Mouse (Mus musculus): ENCODE results near the gene Adgrg6. TPM values are rescaled to one million over a fixed set of nuclear protein-coding genes. Genes with fewer than 3 reads are reported as not detected.

The Adgrg6 gene
- polyA plus RNA-seq, 1 experiment: 0.01 TPM

- no peaks in the 10 kb centered on the region for H3K36me3 ChIP-seq (ENCODE audit: control insufficient read depth)
- H3K9me3 ChIP-seq (ENCODE audit: control insufficient read depth, low read length): no peaks in the 10 kb centered on the region
- H3K4me3 ChIP-seq (replicated peaks): no peak overlapping the region
- no peaks in the 10 kb centered on the region for H3K27me3 ChIP-seq (ENCODE audit: control insufficient read depth)
- no peaks in the 10 kb centered on the region for H3K4me1 ChIP-seq (ENCODE audit: control insufficient read depth)
- TF ChIP-seq TAL1 (IDR thresholded peaks at IDR 0.05; ENCODE audit: low read length) (no peak), GATA1 (IDR thresholded peaks at IDR 0.05; ENCODE audit: low read length) (no peak)
These were observed 69.8 kb downstream of the Adgrg6 start for GRCm38 (mm10) chr10:14475641-14476040.

- Histone ChIP-seq H3K27me3 (ENCODE audit: control insufficient read depth) (no peaks in the 10 kb centered on the region), H3K4me1 (ENCODE audit: control insufficient read depth) (no peaks in the 10 kb centered on the region), H3K36me3 (ENCODE audit: control insufficient read depth) (no peaks in the 10 kb centered on the region), H3K4me3 (replicated peaks) (no peak overlapping the region), H3K9me3 (ENCODE audit: control insufficient read depth, low read length) (no peaks in the 10 kb centered on the region)
- TF ChIP-seq GATA1 (IDR thresholded peaks at IDR 0.05; ENCODE audit: low read length) (no peak), TAL1 (IDR thresholded peaks at IDR 0.05; ENCODE audit: low read length) (no peak)
These were observed 70.7 kb downstream of the Adgrg6 start for GRCm38 (mm10) chr10:14474541-14475305.

- Histone ChIP-seq H3K36me3 (ENCODE audit: control insufficient read depth) (no peaks in the 10 kb centered on the region), H3K9me3 (ENCODE audit: control insufficient read depth, low read length) (no peaks in the 10 kb centered on the region), H3K27me3 (ENCODE audit: control insufficient read depth) (no peaks in the 10 kb centered on the region), H3K4me3 (replicated peaks) (no peak overlapping the region), H3K4me1 (ENCODE audit: control insufficient read depth) (no peaks in the 10 kb centered on the region)
- TF ChIP-seq GATA1 (IDR thresholded peaks at IDR 0.05; ENCODE audit: low read length) (no peak), TAL1 (IDR thresholded peaks at IDR 0.05; ENCODE audit: low read length) (no peak)
These were observed 74.4 kb downstream of the Adgrg6 start for GRCm38 (mm10) chr10:14471039-14471550.

- TF ChIP-seq GATA1 (IDR thresholded peaks at IDR 0.05; ENCODE audit: low read length): no peak
- no peak for TF ChIP-seq TAL1 (IDR thresholded peaks at IDR 0.05; ENCODE audit: low read length)
- Histone ChIP-seq H3K9me3 (ENCODE audit: control insufficient read depth, low read length) (no peaks in the 10 kb centered on the region), H3K4me1 (ENCODE audit: control insufficient read depth) (no peaks in the 10 kb centered on the region), H3K27me3 (ENCODE audit: control insufficient read depth) (no peaks in the 10 kb centered on the region), H3K36me3 (ENCODE audit: control insufficient read depth) (no peaks in the 10 kb centered on the region), H3K4me3 (replicated peaks) (no peak overlapping the region)
These were observed 76.8 kb downstream of the Adgrg6 start for GRCm38 (mm10) chr10:14468623-14469022.

GRCm38 (mm10) chr10:14463796-14464511 lies 81.5 kb downstream of the Adgrg6 start:
- no peak overlapping the region for H3K4me3 ChIP-seq (replicated peaks)
- no peaks in the 10 kb centered on the region for H3K27me3 ChIP-seq (ENCODE audit: control insufficient read depth)
- TF ChIP-seq TAL1 (IDR thresholded peaks at IDR 0.05; ENCODE audit: low read length): no peak
- TF ChIP-seq GATA1 (IDR thresholded peaks at IDR 0.05; ENCODE audit: low read length): no peak
- no peaks in the 10 kb centered on the region for H3K4me1 ChIP-seq (ENCODE audit: control insufficient read depth)
- H3K36me3 ChIP-seq (ENCODE audit: control insufficient read depth): no peaks in the 10 kb centered on the region
- no peaks in the 10 kb centered on the region for H3K9me3 ChIP-seq (ENCODE audit: control insufficient read depth, low read length)

GRCm38 (mm10) chr10:14460933-14461514 lies 84.4 kb downstream of the Adgrg6 start:
- Histone ChIP-seq H3K4me3 (replicated peaks) (no peak overlapping the region), H3K9me3 (ENCODE audit: control insufficient read depth, low read length) (no peaks in the 10 kb centered on the region), H3K27me3 (ENCODE audit: control insufficient read depth) (no peaks in the 10 kb centered on the region), H3K4me1 (ENCODE audit: control insufficient read depth) (no peaks in the 10 kb centered on the region), H3K36me3 (ENCODE audit: control insufficient read depth) (no peaks in the 10 kb centered on the region)
- TF ChIP-seq TAL1 (IDR thresholded peaks at IDR 0.05; ENCODE audit: low read length) (no peak), GATA1 (IDR thresholded peaks at IDR 0.05; ENCODE audit: low read length) (no peak)

- Histone ChIP-seq H3K9me3 (ENCODE audit: control insufficient read depth, low read length) (no peaks in the 10 kb centered on the region), H3K36me3 (ENCODE audit: control insufficient read depth) (no peaks in the 10 kb centered on the region), H3K4me1 (ENCODE audit: control insufficient read depth) (no peaks in the 10 kb centered on the region), H3K27me3 (ENCODE audit: control insufficient read depth) (no peaks in the 10 kb centered on the region), H3K4me3 (replicated peaks) (no peak overlapping the region)
- TF ChIP-seq TAL1 (IDR thresholded peaks at IDR 0.05; ENCODE audit: low read length) (no peak), GATA1 (IDR thresholded peaks at IDR 0.05; ENCODE audit: low read length) (no peak)
These were observed 85.1 kb downstream of the Adgrg6 start for GRCm38 (mm10) chr10:14460252-14460932.

GRCm38 (mm10) chr10:14459819-14460218 lies 85.6 kb downstream of the Adgrg6 start:
- Histone ChIP-seq H3K36me3 (ENCODE audit: control insufficient read depth) (no peaks in the 10 kb centered on the region), H3K4me3 (replicated peaks) (no peak overlapping the region), H3K27me3 (ENCODE audit: control insufficient read depth) (no peaks in the 10 kb centered on the region), H3K4me1 (ENCODE audit: control insufficient read depth) (no peaks in the 10 kb centered on the region), H3K9me3 (ENCODE audit: control insufficient read depth, low read length) (no peaks in the 10 kb centered on the region)
- TF ChIP-seq TAL1 (IDR thresholded peaks at IDR 0.05; ENCODE audit: low read length): no peak
- no peak for TF ChIP-seq GATA1 (IDR thresholded peaks at IDR 0.05; ENCODE audit: low read length)
